Mouse (Mus musculus) myocyte (in vitro differentiated cells): Measurements from ENCODE around the gene Pitpna.

Experiments
- E2F4 ChIP-seq: IDR thresholded peaks from one replicate; pipeline ENCODE4 v1.6.1; 2011; ENCODE audit warnings: mild to moderate bottlenecking, control low read depth, moderate library complexity; ENCODE audit not compliant: insufficient read depth
- MYOG ChIP-seq, 3 experiments: IDR thresholded peaks; one replicate each; pipeline ENCODE4 v1.6.1; 2011; ENCODE audit warnings: control low read depth in 2 of 3, low read depth in 2 of 3, mild to moderate bottlenecking in 2 of 3; ENCODE audit not compliant: insufficient read length in 2 of 3, control insufficient read depth in 1 of 3, insufficient read depth in 1 of 3
- POLR2A ChIP-seq: IDR thresholded peaks from one replicate; pipeline ENCODE4 v1.6.1; 2011; ENCODE audit warnings: low read depth, mild to moderate bottlenecking, control low read depth, moderate library complexity; ENCODE audit not compliant: insufficient read length

- TF ChIP-seq E2F4: no peak
- TF ChIP-seq POLR2A: no peak
- no peak for TF ChIP-seq MYOG (IDR thresholded peaks at IDR 0.05; ENCODE audit: control insufficient read depth in 1 of 3, insufficient read depth in 1 of 3, insufficient read length in 2 of 3, low read depth in 2 of 3)
These were observed 19.8 kb upstream of the Pitpna start for GRCm38 (mm10) chr11:75568115-75568511.
